In genomic region chr7:125487126-125487525, GRCm38 (mm10) we compare ENCODE assay signal across 19 mouse cellular contexts. TPM values are rescaled to one million over a fixed set of nuclear protein-coding genes. Genes with fewer than 3 reads are reported as not detected.
DNase-seq lines count a peak whose midpoint lies in the region; ATAC-seq and TF ChIP-seq lines count a peak whose summit lies in the region.
"Had no signal": no experiment of that assay in that cellular context is flagged by ENCODE, and none has a peak within 500 bp of the region (broad histone marks: within the 10 kb centered on the region; RNA-seq: fewer than 3 reads in every experiment).

No protein-coding gene starts in this region.

- ATAC-seq in intestine, embryonic 16.5 days, result peak; percentile 29
- ATAC-seq in liver, postnatal 0 days, result no peak
- ATAC-seq: forebrain, embryonic 15.5 days; midbrain, embryonic 15.5 days had no signal

- no peak overlapping the region for H3K4me3 ChIP-seq in intestine, embryonic 16.5 days (ENCODE audit: low read length)
- no peak overlapping the region for H3K4me3 ChIP-seq in liver, postnatal 0 days (ENCODE audit: low read depth, low read length)
- H3K4me3 ChIP-seq: forebrain, embryonic 15.5 days; heart, embryonic 15.5 days; midbrain, embryonic 15.5 days had no signal

- no peak for TF ChIP-seq CTCF in liver, postnatal 0 days (IDR thresholded peaks at IDR 0.05; ENCODE audit: low read depth)

- no peaks in the 10 kb centered on the region for H3K27me3 ChIP-seq in intestine, embryonic 16.5 days (replicated peaks; ENCODE audit: control insufficient read depth, insufficient read depth, low read length)
- no peaks in the 10 kb centered on the region for H3K27me3 ChIP-seq in liver, postnatal 0 days (ENCODE audit: insufficient read depth, low read length)
- H3K27me3 ChIP-seq: forebrain, embryonic 15.5 days; heart, embryonic 15.5 days; midbrain, embryonic 15.5 days had no signal

- DNase-seq in spleen, postnatal 36 days (ENCODE audit: low spot score in 2 of 2), result peak; percentile 51
- no peak for DNase-seq in spleen, postnatal 10 days (ENCODE audit: low spot score in 2 of 2)
- DNase-seq in liver, postnatal 0 days, result peak; percentile 50
- DNase-seq in kidney, adult 9 months, result no peak
- no peak for DNase-seq in retina, embryonic 14.5 days (ENCODE audit: low spot score)
- no peak for DNase-seq in ovary, postnatal 36 days (ENCODE audit: low spot score)
- DNase-seq in layer of hippocampus, postnatal 10 days (ENCODE audit: low spot score in 2 of 2), result no peak
- DNase-seq: adrenal gland, postnatal 14 days; cerebellum, adult 9-11 months; heart, adult 11 months; kidney, adult 11 months; kidney, postnatal 4 days; lung, adult 18-20 months; retina, postnatal 1 day had no signal

- H3K4me2 ChIP-seq in intestine, embryonic 16.5 days (ENCODE audit: low read depth, low read length), result no peak overlapping the region
- peak overlapping the region; percentile 50 for H3K4me2 ChIP-seq in liver, postnatal 0 days (ENCODE audit: low read depth, low read length)
- H3K4me2 ChIP-seq: forebrain, embryonic 15.5 days; heart, embryonic 15.5 days; midbrain, embryonic 15.5 days had no signal

- no peak overlapping the region for H3K9ac ChIP-seq in intestine, embryonic 16.5 days (ENCODE audit: low read depth, low read length)
- H3K9ac ChIP-seq in liver, postnatal 0 days (replicated peaks), result no peak overlapping the region
- H3K9ac ChIP-seq: forebrain, embryonic 15.5 days; heart, embryonic 15.5 days; midbrain, embryonic 15.5 days had no signal

- H3K36me3 ChIP-seq in intestine, embryonic 16.5 days (ENCODE audit: control insufficient read depth, insufficient read depth, low read length), result 0 out of 2 replicates have a peak, but pooled peaks cover 3% of the 10 kb centered on the region
- peaks cover 28% of the 10 kb centered on the region for H3K36me3 ChIP-seq in liver, postnatal 0 days (replicated peaks; ENCODE audit: insufficient read depth, low read length)
- H3K36me3 ChIP-seq: midbrain, embryonic 15.5 days had no signal

- H3K27ac ChIP-seq in intestine, embryonic 16.5 days (ENCODE audit: low read length), result no peak overlapping the region
- no peak overlapping the region for H3K27ac ChIP-seq in liver, postnatal 0 days (ENCODE audit: low read depth)
- H3K27ac ChIP-seq: forebrain, embryonic 15.5 days; heart, embryonic 15.5 days; macrophage; midbrain, embryonic 15.5 days had no signal

- peaks cover 12% of the 10 kb centered on the region for H3K4me1 ChIP-seq in intestine, embryonic 16.5 days (ENCODE audit: control insufficient read depth, insufficient read depth, low read length)
- H3K4me1 ChIP-seq in liver, postnatal 0 days (ENCODE audit: insufficient read depth), result peaks cover 46% of the 10 kb centered on the region

- TF ChIP-seq EP300 in liver, postnatal 0 days (IDR thresholded peaks at IDR 0.05; ENCODE audit: low read depth), result no peak

- H3K9me3 ChIP-seq in intestine, embryonic 16.5 days (ENCODE audit: control insufficient read depth, low read length), result no peaks in the 10 kb centered on the region
- H3K9me3 ChIP-seq in liver, postnatal 0 days (ENCODE audit: low read length), result no peaks in the 10 kb centered on the region
- H3K9me3 ChIP-seq: forebrain, embryonic 15.5 days; heart, embryonic 15.5 days; midbrain, embryonic 15.5 days had no signal

- whole genome bisulfite sequencing in intestine, embryonic 16.5 days, result 71% methylated on average over 10 of the region's 10 CpGs
- WGBS in liver, postnatal 0 days (ENCODE audit: insufficient replicate concordance), result 66% methylated on average over 10 of the region's 10 CpGs

RNA-seq across cellular contexts. Expression of gene Nsmce1, which starts 4.3 kb away (rescaled TPM):
- polyA plus RNA-seq in intestine, embryonic 16.5 days (2015; fragmentation: Nextera tagmentation; extraction: Ambion mirVana), result 104 and 115 TPM in 2 replicates
- polyA plus RNA-seq in liver, postnatal 0 days (2015; fragmentation: Nextera tagmentation; extraction: Ambion mirVana), result 47.6 and 49.2 TPM in 2 replicates
- total RNA-seq in layer of hippocampus, postnatal 10 days (2021), result 10 to 100 TPM; 25.6 to 28.9 TPM

RNA-seq across cellular contexts. Expression of gene Kdm8, which starts 42.6 kb away (rescaled TPM):
- polyA plus RNA-seq in intestine, embryonic 16.5 days (2015; fragmentation: Nextera tagmentation; extraction: Ambion mirVana), result 9.3 and 10.4 TPM in 2 replicates
- polyA plus RNA-seq in liver, postnatal 0 days (2015; fragmentation: Nextera tagmentation; extraction: Ambion mirVana), result 2.1 and 2.8 TPM in 2 replicates
- 1 to 10 TPM; 3.3 to 3.9 TPM for total RNA-seq in layer of hippocampus, postnatal 10 days (2021)

Comparison
In these comparisons a context has a peak if more than half of its experiments do, and no peak if none do; other contexts are left out.
1. DNase-seq: peak in spleen, postnatal 36 days (2 of 2) and liver, postnatal 0 days (single experiment); none in spleen, postnatal 10 days (0 of 2), kidney, adult 9 months (single experiment), retina, embryonic 14.5 days (single experiment), ovary, postnatal 36 days (single experiment) and layer of hippocampus, postnatal 10 days (0 of 2).